Mouse (Mus musculus): ENCODE data around the gene Cdc42ep2. TPM values are rescaled to one million over a fixed set of nuclear protein-coding genes. Genes with fewer than 3 reads are reported as not detected.

The Cdc42ep2 gene
- total and polyA plus RNA-seq, 3 experiments: 1.1 to 1.7 TPM; not detected in 1

DNA sequence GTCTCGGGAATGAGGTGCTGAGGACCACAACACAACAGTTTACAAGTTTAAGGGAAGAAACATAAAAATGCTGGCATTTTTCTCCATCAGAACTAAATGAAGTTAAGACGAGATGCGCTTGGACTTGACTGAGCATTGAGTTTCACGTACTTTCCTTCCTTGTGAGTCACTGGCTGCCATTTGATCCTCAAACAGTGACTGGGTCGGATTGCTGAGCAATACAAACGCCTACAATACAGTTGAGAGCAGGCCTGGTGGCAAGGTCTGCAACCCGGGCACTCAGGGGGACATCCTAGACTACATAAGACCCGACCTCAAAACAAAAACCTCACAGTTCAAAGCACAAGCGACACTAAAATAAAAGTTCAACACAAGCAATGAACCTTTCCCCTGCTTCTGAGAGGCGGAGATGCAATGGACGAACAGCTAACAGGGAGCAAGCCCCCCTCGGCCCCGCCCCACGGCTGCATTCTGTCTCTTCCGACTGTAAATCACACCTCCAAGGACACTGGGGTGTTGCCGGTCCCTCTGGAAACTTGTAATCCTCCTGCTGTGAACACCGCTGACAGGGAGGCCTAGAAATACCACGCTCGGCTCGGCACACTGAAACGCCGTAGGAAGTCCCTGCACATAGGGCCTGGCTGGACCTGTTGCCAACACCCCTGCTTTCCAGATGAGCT lies 29.6 kb upstream of the Cdc42ep2 start:
- H3K9ac ChIP-seq (ENCODE audit: control insufficient read depth, low read depth, low read length, poor library complexity, severe bottlenecking): no peak overlapping the region
- H3K4me1 ChIP-seq (ENCODE audit: control insufficient read depth in 1 of 2, insufficient read depth in 2 of 2, low read length in 2 of 2): no peaks in the 10 kb centered on the region
- peaks cover 0 to 19% of the 10 kb centered on the region in 2 experiments; a peak in 2 of 4 replicates for H3K36me3 ChIP-seq (ENCODE audit: control insufficient read depth in 1 of 2, insufficient read depth in 2 of 2, low read length in 2 of 2)
- H3K79me2 ChIP-seq (ENCODE audit: control insufficient read depth, insufficient read depth, low read length, poor library complexity): no peaks in the 10 kb centered on the region
- no peak for DNase-seq (ENCODE audit: low read depth, low spot score)
- H3K9me3 ChIP-seq (replicated peaks; ENCODE audit: insufficient read depth, low read length): no peaks in the 10 kb centered on the region
- H3K27ac ChIP-seq (ENCODE audit: control insufficient read depth, low read depth, low read length): no peak overlapping the region
- TF ChIP-seq MXI1 (IDR thresholded peaks at IDR 0.05; ENCODE audit: low read depth, low read length) (no peak), SIN3A (IDR thresholded peaks at IDR 0.05; ENCODE audit: low read length) (no peak), MAFK (IDR thresholded peaks at IDR 0.05; ENCODE audit: borderline replicate concordance, low read depth, low read length) (no peak), CHD1 (IDR thresholded peaks at IDR 0.05; ENCODE audit: low read depth, low read length) (no peak), USF1 (IDR thresholded peaks at IDR 0.05; ENCODE audit: low read depth, low read length) (no peak), BHLHE40 (IDR thresholded peaks at IDR 0.05; ENCODE audit: borderline replicate concordance, low read depth, low read length) (no peak), POLR2AphosphoS5 (IDR thresholded peaks at IDR 0.05; ENCODE audit: borderline replicate concordance, low read depth, low read length) (no peak), ZNF384 (IDR thresholded peaks at IDR 0.05; ENCODE audit: low read depth, low read length) (no peak), MEF2A (IDR thresholded peaks at IDR 0.05; ENCODE audit: extremely low read depth, insufficient replicate concordance, low read depth, low read length, poor library complexity, severe bottlenecking) (no peak), ZMIZ1 (IDR thresholded peaks at IDR 0.05; ENCODE audit: low read depth, low read length) (no peak), RAD21 (IDR thresholded peaks at IDR 0.05; ENCODE audit: low read depth, low read length) (no peak), NELFE (IDR thresholded peaks at IDR 0.05; ENCODE audit: low read depth, low read length) (no peak), ZC3H11A (IDR thresholded peaks at IDR 0.05; ENCODE audit: low read depth, low read length) (no peak), TBP (IDR thresholded peaks at IDR 0.05; ENCODE audit: low read depth, low read length) (no peak)
- H3K27me3 ChIP-seq (ENCODE audit: control insufficient read depth in 1 of 2, insufficient read depth in 2 of 2, low read length in 2 of 2): no peaks in the 10 kb centered on the region
- no peak overlapping the region for H3K4me3 ChIP-seq (ENCODE audit: control insufficient read depth in 1 of 2, insufficient read depth in 1 of 2, low read depth in 2 of 2, low read length in 2 of 2)

DNA sequence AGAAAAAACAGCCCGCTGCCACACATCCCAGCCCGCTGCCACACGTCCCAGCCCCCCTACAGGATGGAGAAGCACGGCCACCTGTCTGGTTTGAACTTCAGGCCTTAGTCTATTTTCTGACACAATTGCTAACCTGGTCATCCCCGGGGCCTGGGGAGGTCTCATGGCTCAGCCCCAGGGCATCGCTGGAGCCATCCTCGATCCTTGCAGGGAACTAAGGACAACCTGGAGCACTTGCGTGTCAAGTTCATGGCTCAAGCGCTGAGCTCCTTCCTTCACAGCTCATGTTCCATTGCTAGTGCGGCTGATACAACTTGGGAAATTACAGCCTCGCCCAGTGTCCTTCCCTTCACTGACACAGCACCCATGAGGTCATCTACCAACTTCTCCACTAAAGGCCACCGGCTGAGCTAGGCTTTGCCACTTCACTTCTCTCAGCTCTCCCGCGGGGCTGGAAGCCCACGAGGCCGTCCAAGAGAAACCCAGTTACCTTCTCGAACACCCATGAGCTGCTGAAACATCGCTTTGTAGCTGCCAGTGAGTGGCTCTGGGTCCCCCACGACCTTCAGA lies 28.7 kb upstream of the Cdc42ep2 start:
- no peak for TF ChIP-seq ETS1 (IDR thresholded peaks at IDR 0.05; ENCODE audit: low read depth, low read length)
- no peak for TF ChIP-seq SMC3 (IDR thresholded peaks at IDR 0.05; ENCODE audit: low read depth, low read length)
- no peak for TF ChIP-seq ZNF384 (IDR thresholded peaks at IDR 0.05; ENCODE audit: low read depth, low read length)
- no peak for TF ChIP-seq ZC3H11A (IDR thresholded peaks at IDR 0.05; ENCODE audit: low read depth, low read length)
- TF ChIP-seq SIN3A (IDR thresholded peaks at IDR 0.05; ENCODE audit: low read length): no peak
- H3K4me1 ChIP-seq (ENCODE audit: control insufficient read depth in 1 of 2, insufficient read depth in 2 of 2, low read length in 2 of 2): no peaks in the 10 kb centered on the region
- no peak overlapping the region for H3K27ac ChIP-seq (ENCODE audit: control insufficient read depth, low read depth, low read length)
- no peaks in the 10 kb centered on the region for H3K9me3 ChIP-seq (replicated peaks; ENCODE audit: insufficient read depth, low read length)
- DNase-seq (ENCODE audit: low read depth, low spot score): no peak
- H3K9ac ChIP-seq (ENCODE audit: control insufficient read depth, low read depth, low read length, poor library complexity, severe bottlenecking): no peak overlapping the region
- no peak overlapping the region for H3K4me3 ChIP-seq (ENCODE audit: control insufficient read depth in 1 of 2, insufficient read depth in 1 of 2, low read depth in 2 of 2, low read length in 2 of 2)
- H3K27me3 ChIP-seq (ENCODE audit: control insufficient read depth in 1 of 2, insufficient read depth in 2 of 2, low read length in 2 of 2): no peaks in the 10 kb centered on the region
- H3K36me3 ChIP-seq (ENCODE audit: control insufficient read depth in 1 of 2, insufficient read depth in 2 of 2, low read length in 2 of 2): peaks cover 0 to 18% of the 10 kb centered on the region in 2 experiments; a peak in 2 of 4 replicates
- H3K79me2 ChIP-seq (ENCODE audit: control insufficient read depth, insufficient read depth, low read length, poor library complexity): no peaks in the 10 kb centered on the region
